Mouse (Mus musculus) cerebellum, postnatal 36 days (tissue): ENCODE data around the gene Rnf111.
"Not testable (repeated sequence)": the region's sequence is repeated elsewhere in the genome, so short reads cannot be mapped to it uniquely, and the experiment has no call there.

Experiments
- DNase-seq, 2 experiments: peaks; one replicate each; pipeline ENCODE4 v3.0.0; 2021 to 2022; ENCODE audit warnings: mixed read lengths in 2 of 2

Rnf111 gene

DNA sequence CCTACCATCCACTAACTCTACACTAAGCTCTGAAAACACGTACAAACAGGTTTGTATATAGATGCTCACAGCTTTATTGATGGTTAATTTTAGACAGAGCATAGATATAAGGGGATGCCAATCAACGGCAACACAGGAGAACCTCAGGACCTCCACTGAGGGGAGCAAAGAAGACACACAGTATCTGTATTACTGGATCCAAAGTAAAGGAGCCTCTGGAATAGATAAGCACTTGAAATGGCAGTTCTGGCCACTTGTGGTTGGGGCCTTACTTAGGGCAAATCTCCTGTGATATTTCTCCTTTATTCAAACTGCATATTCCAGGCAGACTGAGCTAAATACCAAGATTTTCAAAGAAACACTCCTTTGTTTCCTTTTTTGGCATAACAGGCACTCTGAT, 10.5 kb downstream of the Rnf111 start:
- DNase-seq: no peak

DNA sequence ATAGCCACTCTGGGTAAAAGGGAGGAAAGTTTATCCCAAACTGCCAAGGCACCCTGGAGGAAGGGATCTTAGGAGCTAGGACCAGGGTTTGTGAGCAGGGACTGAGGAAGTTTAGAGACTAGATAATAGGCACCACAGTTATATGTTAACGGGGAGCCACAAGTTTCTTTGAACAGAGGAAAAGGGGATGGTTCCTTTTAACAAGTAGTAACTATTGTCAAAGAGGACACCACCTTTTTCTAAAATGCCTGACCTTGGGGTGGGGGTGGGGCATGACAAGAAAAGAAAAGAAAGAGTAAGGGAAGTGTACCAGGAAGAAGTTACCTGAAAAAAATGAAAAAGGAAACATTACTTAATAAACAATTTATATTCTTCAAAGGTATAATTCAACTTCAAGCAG, 12.3 kb downstream of the Rnf111 start:
- no peak for DNase-seq

DNA sequence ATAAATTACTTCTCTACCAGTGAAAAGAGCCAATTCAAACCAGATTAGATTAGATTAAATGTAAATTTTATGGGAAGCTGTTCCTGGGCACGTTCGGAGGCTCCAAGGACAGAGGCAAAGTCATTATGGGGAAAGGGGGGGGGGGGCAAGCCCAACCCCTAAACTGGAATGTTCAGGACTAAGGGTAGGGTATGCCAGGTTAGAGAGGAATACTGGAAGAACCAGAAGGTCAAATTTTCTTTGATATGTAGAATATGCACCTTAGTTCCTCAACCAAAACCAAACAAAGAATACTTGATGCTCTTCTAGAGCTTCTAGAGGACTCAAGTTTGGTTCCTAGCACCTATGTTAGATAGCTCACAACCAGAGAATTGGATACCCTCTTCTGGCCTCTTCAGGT, 16.1 kb downstream of the Rnf111 start:
- DNase-seq: no peak

DNA sequence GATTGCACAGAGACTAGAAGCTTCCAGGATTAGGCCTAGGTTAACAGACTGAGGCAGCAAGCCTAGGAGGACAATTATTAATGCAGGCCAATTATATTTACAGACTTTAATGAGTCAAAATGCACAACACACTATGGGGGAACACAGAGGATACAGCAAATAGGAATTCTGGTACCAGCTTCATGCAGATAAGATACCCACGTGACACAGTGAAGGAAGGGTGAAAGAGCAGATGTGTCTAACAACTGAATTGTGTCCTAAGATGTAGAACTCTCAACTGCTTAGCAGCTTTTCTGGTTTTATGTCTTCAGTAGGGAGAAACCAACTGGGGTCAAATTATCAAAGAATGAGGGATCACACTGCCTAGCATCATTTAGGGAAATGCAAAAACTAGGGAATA, 17.7 kb downstream of the Rnf111 start:
- DNase-seq: no peak

DNA sequence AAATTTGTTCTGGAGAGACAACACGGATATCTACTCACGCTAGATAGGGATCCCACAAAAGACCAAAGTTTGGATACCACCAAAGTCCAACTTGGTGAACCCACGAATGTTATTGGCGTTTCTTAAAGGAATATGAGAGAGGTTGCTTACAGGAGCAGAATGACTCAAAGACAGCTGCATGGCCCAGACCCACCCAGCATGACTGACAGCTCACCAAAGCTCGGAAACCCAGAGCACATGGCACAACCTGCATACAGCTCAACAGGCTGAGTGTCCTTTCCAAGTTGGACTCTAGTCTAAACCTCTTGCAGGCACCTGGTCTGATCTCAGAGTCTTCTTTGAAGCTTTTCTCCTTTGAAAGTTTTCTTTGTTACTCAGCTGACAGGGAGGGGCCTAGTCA, 20.0 kb downstream of the Rnf111 start:
- no peak for DNase-seq

DNA sequence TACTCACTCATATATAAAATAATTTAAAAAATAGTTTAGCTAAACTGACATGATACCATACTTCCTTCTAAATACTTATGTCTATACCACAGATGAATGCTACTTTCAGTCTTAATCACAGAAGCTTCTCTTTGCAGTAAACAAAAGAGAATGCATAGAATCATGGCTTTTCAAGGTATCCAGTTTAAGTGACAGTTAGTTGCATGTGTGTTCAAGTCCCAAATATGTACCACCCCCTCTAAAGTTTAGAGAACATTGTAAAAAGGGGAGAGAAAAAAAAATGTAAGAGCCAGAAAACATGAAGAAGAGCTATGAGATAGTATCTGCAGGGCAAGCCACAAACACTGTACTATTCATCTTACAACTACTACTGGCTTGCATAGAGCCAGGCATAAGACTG, 21.7 kb downstream of the Rnf111 start:
- DNase-seq: no peak

DNA sequence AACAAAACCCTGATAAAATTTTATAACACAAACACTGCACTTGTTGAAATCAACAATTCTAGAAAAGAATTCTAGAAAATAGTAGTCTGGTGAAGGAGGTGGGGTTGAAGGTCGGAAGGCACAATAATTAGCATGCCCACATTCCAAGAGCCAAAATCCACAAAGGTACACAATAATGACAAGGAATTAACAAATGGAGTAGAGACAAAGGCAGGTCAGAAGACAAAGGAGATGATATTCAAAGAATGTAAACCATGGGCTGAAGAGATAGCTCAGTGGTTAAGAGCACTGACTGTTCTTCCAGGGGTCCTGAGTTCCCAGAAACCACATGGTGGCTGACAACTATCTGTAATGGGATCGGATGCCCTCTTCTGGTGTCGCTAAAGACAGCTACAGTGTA, 26.3 kb downstream of the Rnf111 start:
- DNase-seq: no peak

DNA sequence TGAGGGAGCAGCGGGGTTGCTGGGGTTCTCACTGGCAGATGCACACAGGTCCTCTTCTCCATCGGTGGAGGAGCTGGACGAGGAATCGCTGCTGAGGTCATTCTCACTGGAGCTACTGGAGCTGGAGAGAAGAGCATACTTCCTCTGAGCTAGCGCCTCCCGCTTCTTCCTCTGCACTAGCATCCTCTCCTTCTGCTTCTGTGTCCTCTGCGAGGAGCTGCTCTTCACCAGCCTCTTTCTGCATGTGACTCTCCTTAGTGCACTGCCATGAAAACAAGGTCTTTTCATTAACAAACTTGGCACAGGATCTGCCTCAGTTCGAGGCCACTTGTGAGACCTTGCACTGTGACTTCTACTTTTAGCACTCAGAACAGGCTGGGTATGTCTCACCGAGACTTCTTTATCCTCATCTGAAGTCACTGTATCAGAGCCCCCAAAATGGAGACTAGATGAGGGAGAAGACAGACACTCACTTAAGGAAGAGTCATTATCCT, 27.7 kb downstream of the Rnf111 start:
- DNase-seq: no peak

DNA sequence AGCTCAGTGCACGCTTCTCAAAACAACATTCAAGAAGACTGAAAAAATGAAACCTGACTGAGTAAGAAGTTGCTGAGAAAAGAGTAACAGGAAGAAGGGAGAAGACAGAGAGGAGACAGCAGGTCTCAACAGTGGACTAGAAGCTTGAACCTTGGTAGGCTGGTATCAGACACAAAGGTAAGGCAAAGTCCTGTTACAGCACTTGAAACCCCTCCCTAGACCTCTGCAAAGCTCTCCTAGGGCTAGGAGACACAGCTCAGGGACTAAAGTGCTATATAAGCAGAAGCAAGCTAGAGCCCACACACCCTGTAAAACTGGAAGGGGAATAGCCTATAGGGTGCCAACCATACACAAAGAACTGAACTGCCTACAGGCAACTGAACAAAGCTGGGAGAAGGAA, 30.1 kb downstream of the Rnf111 start:
- no peak for DNase-seq

DNA sequence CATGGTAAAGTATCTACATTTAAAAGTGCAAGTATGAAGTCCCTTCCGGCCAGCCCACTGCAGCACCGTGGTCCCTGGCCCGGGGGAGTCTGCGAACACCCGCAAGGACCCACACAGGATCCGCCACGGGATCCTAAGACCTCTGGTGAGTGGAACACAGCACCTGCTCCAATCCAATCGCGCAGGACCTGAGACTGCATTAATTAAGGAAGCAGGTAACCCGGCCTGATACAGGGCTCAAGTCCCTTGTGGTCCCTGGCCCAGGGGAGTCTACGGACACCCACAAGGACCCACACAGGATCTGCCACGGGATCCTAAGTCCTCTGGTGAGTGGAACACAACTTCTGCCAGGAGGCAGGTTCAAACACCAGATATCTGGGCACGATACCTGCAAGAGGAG, 40.4 kb downstream of the Rnf111 start:
- not testable (repeated sequence) for DNase-seq

DNA sequence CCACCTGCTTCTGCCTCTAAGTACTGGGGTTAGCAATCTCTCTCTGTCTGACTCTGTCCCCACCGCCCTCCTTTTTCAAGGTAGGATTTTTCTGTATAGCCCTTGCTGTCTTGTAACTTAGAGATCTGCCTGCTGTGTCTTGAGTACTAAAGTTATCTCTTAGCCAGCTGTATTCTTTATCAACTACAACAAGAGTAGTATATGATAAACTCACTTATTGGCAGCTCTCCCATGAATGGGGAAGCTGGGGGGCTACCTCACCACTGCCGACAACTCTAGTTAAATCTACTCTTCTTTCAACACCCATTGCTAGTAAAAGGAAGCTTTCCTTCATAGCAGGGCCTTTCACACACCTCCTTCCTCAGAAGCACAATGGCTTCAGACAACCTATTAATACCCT, 51.2 kb downstream of the Rnf111 start:
- DNase-seq: no peak

DNA sequence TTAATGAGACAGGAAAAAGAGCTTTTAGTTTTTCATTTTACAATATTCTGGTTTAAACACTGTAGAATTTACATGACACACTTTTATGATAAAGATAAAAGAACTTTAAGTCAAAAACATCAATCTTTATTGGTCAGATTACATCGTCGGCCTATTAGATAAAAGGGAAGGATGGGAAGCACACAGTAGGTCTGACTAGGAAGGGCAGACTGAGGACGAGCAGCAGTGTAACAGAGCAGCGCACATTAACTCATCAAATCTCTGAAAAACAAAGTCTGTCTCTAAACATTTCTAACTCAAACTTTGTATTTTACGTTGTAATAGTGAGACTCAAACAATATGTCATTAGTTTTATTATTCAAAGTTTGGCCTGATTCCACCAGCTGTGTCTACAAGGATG, 54.5 kb downstream of the Rnf111 start:
- no peak for DNase-seq

DNA sequence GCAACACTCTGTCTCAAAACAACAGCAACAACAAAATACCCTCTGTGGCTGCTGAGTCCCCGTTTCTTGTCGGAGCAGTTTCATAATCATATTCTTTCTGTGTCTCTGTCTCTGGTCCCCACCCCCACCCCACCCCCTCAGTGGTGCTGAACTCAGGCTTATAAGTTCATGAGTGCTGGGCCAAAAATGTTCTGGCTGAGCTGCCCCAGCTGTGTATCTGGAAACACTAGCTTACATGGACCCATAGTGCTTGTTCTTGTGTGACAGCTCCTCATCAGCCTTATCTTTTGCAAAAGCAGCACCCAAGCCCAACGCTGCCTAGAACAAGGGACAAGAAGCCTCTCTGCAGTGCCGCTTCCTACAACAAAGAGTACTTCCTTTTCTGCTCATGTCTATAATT, 63.6 kb downstream of the Rnf111 start:
- no peak for DNase-seq

DNA sequence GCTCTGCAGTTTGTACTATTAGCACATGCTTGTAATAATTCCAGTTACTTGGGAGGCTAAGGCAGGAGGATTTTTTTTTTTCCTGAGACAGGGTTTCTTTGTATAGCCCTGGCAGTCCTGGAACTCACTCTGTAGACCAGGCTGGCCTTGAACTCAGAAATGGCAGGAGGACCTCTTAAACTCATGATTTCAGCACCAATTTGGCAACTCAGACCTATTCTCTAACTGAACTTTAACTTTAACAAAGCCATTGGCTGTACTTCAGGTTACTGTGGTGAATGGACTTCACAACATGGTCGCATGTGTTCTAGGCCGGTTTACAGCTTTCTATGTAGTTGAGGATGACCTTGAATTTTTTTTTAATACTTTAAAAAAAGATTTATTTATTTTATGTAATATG, 80.9 kb downstream of the Rnf111 start:
- no peak for DNase-seq

DNA sequence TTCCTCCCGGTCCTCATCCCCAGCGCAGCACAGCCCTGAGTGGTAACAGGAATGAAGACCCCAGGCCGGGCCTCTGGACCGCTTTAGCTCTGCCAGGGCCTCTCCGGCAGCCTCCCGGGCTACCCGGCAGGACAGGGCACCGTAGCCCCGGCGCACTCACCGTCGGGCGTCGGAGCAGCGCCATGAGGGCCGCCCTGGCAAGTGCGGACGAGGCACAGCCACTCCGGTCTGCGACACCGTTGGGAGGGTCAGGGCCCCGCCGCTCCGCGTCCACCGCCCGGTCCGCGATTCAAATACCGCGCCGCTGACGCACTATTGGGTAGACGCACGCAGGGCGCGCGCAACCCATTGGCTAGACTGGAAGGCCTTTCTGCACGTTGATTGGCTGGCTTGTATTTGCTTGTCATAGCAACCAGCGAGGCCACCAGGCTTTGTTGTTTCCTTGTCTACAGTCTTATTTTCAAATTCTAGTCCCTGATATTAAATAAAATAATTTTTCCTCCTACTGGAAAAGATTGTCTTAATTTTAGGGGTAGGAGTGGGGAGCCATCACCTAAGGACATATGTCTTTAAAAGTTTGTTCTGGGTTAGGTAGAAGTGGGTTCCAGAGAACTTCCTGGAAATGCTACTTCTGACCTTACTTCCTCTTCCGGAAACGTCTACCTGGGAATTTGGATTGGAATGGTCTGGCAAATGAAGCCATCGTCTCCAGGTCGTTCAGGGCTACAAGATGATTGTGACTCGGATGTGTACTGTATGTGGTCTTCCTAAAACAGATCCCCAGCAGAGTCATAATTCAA, 82.1 kb downstream of the Rnf111 start, which contains the start of gene Ccnb2:
Ccnb2 (minus strand) TSS at position 291 of the 800 bp plus-strand sequence.
- peak; percentile 70 to 73 for DNase-seq

DNA sequence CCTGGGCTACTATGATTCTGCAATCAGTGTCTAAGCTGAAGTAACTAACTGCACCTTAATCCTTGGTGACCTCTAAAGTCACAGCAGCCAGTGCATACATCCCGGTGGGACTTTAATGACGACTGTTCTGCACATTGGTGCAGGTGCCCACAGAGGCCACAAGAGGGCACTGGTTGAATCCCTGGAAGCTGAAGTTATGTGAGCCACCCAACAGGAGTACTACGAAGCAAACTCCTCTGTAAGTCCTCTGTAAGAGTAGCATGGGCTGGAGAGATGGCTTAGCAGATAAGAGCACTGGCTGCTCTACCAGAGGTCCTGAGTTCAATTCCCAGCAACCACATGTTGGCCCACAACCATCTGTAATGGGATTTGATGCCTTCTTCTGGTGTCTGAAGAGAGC, 87.1 kb downstream of the Rnf111 start:
- no peak for DNase-seq

DNA sequence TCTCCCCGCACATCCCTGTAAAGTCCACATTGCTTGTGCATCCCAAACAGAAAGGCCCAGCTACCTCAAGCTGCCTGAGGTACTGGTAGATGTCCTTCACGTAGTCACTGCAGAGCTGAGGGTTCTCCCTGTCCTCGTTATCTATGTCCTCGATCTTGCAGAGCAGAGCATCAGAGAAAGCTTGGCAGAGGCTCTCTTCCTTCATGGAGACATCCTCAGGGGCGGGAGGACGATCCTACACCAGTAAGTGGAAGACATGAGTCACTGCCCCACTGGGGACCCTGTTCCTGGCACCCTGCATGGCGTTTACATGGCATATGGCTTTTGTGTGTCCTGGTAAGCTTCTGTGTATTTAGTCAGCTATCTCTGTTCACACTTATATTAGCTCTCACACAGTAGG, 90.5 kb downstream of the Rnf111 start:
- DNase-seq: no peak

DNA sequence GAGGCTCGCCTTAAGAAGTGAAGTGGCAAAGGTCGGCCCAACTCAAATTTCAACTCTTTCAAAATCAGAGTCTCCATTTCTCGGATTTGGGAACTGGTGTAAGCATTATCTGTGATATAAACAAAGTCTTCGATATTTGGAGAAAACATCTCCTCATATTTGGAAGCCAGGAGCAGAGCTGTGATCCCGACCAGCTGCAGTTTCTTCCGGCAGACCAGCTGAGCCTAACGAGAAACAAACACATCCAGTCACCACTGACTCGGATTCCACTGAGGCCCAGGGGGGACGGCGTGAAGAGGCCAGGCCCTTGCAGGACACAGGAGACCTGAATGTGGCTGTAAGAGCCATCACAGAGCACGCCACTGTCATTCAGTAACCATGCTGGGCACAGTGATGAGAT, 92.9 kb downstream of the Rnf111 start:
- DNase-seq: no peak

DNA sequence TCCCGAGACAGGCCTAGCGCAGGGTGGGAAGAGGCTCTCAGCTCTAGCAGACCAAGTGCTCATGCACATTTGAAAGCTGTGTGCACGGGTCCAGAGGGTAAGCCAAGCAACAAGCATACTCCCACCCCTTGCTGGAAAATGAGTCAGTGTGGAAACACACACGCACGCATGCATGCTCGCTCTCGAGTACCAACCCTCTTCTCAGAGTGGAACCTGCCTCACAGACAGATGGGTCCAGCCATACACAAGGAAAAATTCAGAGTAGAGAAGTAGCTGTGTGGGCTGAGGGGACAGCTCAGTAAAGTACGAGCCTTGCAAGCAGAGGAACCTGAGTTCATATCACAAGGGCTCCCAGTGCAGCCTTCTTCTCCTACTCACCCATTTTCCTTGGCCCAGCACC, 93.8 kb downstream of the Rnf111 start:
- DNase-seq: no peak

DNA sequence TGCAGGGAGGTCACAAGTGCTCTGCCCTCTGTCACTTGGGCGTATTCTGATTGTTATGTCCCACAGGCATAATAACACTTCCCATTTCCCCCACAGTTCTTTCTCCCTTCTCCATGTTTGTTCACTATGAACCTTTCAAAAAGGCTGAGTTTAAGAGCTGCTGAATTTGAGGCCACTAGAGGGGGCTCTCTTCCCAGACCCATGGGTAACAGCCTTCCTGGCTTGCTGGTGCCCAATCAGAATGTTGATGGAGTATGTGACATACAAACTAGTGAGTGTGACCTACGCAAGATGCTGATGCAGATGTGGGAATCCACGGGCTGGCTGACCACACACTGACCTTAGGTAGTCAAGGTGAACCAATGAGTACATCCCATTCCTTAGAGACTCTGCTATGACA, 94.7 kb downstream of the Rnf111 start:
- DNase-seq: no peak

DNA sequence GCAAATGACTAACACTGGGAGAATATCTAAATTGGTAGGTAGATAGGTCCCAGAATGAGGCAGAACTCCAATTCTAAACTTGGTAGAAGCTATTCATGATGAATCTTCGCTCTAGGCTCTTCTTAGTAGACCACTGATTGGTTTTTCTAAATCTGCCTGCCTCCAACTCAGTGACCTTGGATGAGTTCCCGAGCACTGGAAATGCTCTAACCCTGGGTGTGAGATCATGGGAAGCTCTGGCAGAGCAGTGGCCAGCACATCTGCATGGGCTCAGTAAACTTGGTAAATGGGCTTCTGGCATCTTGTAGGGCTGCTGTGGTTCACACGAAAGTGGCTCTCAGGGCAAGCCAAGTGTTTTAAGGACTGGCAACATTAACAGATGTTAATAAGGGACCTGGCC, 96.9 kb downstream of the Rnf111 start:
- DNase-seq: no peak

DNA sequence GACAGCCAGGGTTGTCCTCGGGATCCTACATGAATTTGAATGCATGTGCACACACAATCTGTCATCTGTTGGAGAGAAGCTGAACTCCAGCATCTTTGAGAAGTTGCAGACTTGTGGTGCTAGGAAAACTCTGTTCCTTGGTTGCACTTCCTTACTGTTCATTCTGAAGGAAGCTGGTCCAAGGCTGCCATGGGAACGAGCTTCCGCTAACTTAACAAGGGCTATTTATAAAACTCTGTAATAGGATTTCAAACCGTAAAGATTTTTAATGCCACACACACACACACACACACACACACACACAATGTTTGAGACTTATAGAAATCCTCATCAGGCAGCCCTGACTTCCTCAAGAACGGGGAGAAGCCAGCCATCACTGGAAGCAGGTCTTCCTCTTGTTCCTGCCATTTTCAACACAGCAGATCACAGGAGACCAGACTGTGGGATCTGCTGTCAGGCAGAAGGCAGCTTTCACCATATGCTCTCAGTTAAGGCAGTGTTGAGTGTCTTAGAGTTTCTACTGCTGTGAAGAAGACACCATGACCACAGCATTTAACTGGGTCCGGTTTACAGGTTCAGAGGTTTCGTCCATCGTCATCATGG, 101.5 kb downstream of the Rnf111 start:
- no peak for DNase-seq

DNA sequence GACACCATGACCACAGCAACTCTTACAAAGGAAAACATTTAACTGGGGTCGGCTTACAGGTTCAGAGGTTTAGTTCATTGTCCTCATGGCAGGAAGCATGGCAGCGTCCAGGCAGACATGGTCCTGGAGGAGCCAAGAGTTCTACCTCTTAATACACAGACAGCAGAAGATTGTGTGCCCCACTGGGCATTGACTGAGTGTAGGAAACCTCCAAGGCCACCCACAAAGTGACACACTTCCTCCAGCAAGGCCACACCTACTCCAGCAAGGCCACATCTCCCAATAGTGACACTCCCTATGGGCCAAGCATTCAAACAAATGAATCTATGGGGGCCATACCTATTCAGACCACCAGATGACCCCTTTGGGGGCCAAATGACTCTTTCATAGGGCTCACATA, 107.4 kb downstream of the Rnf111 start:
- DNase-seq: no peak

DNA sequence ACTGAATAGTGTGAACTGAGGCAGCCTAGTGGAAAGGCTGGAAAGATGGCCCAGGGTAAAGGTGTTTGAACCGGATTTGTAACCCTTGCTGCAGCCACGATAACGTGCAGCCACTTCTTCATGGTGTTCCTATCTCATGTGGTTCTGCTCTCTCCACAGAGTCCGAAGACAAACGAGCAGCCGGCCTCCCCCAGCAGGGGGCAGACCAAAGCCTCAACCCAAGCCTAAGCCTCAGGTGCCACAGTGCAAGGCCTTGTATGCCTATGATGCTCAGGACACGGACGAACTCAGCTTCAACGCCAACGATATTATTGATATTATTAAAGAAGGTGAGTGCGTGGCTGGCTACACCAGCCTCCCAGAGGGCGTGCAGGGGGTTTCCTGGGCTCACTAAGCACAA, 107.9 kb downstream of the Rnf111 start:
- DNase-seq: no peak

DNA sequence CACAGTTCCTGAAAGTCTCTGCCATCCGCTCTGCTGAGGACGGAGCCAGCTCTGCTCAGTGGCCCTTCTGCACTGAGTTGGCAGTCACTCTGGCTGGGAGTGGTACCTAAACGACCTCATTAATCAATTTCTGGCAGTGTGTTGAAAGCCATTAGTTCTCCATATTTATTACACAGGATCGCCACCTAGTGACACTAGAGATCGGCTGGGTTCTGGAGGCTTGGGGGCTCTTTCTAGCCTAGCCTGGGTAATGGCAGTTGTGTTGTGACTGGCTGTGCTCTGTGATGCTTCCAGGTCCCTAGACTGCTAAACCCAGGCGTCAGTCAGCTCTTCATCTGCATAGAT, 111.0 kb downstream of the Rnf111 start:
- DNase-seq: peak; percentile 7 to 17
